Mouse (Mus musculus) 416B (cell line): Measurements from ENCODE around the gene Fam228b.
"Not testable (repeated sequence)": the region's sequence is repeated elsewhere in the genome, so short reads cannot be mapped to it uniquely, and the experiment has no call there.

ENCODE experiments used
- DNase-seq: peaks from one replicate; pipeline ENCODE4 v3.0.0; 2011; ENCODE audit warnings: low read depth

Fam228b gene

GRCm38 (mm10) chr12:4742183-4742582 lies 26.9 kb downstream of the Fam228b start:
- peak; percentile 39 for DNase-seq

GRCm38 (mm10) chr12:4740823-4741222 lies 28.2 kb downstream of the Fam228b start:
- DNase-seq: peak; percentile 34

- no peak for DNase-seq
Measured at GRCm38 (mm10) chr12:4738031-4738576, 31.0 kb downstream of the Fam228b start, which contains the start of gene Fam228a. TSS of gene Fam228a (minus strand) at chr12:4738430.

GRCm38 (mm10) chr12:4732332-4732731 lies 36.7 kb downstream of the Fam228b start:
- DNase-seq: no peak

GRCm38 (mm10) chr12:4731629-4732028 lies 37.4 kb downstream of the Fam228b start:
- no peak for DNase-seq

GRCm38 (mm10) chr12:4729165-4729564 lies 39.9 kb downstream of the Fam228b start:
- peak; percentile 31 for DNase-seq

- DNase-seq: peak; percentile 21
Measured at GRCm38 (mm10) chr12:4719762-4720754, 49.0 kb downstream of the Fam228b start.

GRCm38 (mm10) chr12:4719066-4719761 lies 49.9 kb downstream of the Fam228b start:
- DNase-seq: no peak

GRCm38 (mm10) chr12:4717417-4717816 lies 51.6 kb downstream of the Fam228b start:
- no peak for DNase-seq

GRCm38 (mm10) chr12:4715606-4716005 lies 53.5 kb downstream of the Fam228b start:
- DNase-seq: no peak

- no peak for DNase-seq
Measured at GRCm38 (mm10) chr12:4713361-4713760, 55.7 kb downstream of the Fam228b start.

- no peak for DNase-seq
Measured at GRCm38 (mm10) chr12:4709926-4710325, 59.1 kb downstream of the Fam228b start.

- no peak for DNase-seq
Measured at GRCm38 (mm10) chr12:4708881-4709604, 60.0 kb downstream of the Fam228b start.

GRCm38 (mm10) chr12:4708296-4708695 lies 60.8 kb downstream of the Fam228b start:
- DNase-seq: no peak

- no peak for DNase-seq
Measured at GRCm38 (mm10) chr12:4707488-4708017, 61.5 kb downstream of the Fam228b start.

- no peak for DNase-seq
Measured at GRCm38 (mm10) chr12:4706901-4707300, 62.2 kb downstream of the Fam228b start.

- no peak for DNase-seq
Measured at GRCm38 (mm10) chr12:4706175-4706574, 62.9 kb downstream of the Fam228b start.

GRCm38 (mm10) chr12:4705626-4706025 lies 63.4 kb downstream of the Fam228b start:
- DNase-seq: not testable (repeated sequence)

- no peak for DNase-seq
Measured at GRCm38 (mm10) chr12:4694534-4694933, 74.5 kb downstream of the Fam228b start.

GRCm38 (mm10) chr12:4691193-4691592 lies 77.9 kb downstream of the Fam228b start:
- DNase-seq: no peak
